Mouse (Mus musculus) right cerebral cortex, postnatal 10 days (tissue): Measurements from ENCODE around the gene Rpgrip1l.

Experiments used
- DNase-seq, 2 experiments: peaks; one replicate each; pipeline ENCODE4 v3.0.0; 2021; ENCODE audit warnings: low spot score in 2 of 2

Gene Rpgrip1l

DNA sequence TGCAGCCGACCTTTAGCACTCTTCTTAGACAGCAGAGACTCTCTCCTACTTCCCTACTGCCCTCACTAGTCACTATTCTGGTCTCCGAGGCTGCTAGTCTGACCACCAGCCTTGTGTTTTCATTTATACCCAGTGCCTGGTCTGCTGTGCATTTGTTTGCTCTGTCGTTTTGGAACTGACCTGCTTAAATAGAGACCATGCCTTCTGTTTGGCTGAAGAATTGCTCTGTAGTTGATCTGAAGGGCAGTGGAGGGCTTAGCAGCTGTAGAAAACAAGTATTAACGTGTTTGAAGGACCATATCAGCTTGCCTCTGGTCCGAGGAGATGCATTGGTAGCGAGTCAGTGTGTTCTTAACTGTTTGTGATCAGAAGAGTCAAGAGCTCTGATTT lies 16.4 kb upstream of the Rpgrip1l start:
- no peak for DNase-seq

DNA sequence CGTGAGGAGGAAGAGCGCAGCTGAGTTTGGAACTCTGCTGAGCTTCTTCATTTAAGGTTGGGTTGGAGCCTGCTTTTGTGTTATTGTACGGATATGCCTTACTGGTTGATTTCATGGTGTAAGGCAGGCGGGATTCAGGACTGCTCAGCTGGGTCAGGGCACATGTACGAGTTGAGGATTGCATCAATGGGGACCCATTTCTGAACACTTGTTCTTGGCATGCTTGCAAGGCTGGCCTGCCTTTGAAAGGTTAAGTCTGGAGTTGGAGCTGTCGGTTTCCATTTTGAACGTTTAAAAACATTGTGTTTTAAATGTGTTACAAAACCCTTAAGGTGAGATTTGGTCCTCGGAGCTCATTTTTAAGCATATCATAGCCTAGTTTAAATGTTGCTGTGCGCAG lies 16.0 kb upstream of the Rpgrip1l start:
- DNase-seq: no peak

DNA sequence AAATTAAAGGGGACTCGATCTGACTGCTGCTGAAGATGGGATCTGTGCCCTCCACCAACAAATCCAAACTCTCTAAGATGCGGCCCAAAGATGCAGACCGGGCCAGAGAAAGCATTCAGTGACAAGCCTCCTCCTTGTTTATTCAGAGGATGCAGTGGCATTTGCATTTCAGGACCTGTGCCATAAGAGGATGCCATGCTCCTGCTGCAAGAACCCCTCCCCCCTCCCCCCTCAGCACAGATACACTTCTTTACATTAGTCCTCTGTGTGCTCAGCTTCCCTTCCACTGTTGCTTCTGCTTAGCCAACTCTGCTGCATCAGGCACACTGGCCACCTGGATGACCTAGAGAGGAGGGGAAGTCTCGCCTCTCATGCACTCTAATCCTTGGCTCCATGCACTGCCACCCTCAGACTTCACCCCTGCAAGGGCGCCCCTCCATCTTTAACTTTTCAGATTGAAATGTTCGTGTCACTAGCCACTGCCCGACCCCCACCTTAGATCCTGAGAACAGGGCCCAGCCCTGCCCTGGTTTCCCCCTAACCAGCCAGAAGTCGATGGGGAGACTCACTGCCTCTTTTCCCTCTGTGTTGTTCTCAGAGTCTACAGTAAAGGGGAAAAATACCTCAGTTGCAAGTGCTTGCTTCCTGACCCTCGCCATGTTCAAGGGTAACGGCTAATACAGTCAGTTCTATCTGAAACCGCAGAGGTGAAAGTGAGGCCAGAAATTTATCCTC lies 14.6 kb upstream of the Rpgrip1l start:
- DNase-seq: no peak

DNA sequence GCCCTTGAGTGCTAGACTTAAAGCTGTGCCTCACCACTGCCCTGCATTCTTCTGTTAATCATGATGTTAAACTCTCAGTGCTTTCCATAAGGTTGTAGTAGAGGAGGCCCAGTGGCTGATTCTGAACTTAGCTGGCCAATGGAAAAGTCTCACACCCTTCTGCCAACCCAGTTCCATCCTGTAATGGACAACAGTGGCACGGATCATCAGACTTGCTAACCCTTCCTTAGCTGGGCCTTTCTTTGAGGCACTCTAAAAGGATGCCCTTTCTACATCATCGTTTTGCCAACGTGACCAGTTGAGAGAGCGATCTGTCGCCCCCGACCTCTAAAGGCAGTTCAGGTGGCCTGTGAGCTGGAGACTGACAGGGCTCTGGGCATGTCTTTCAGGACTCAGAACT lies 13.9 kb upstream of the Rpgrip1l start:
- no peak for DNase-seq

DNA sequence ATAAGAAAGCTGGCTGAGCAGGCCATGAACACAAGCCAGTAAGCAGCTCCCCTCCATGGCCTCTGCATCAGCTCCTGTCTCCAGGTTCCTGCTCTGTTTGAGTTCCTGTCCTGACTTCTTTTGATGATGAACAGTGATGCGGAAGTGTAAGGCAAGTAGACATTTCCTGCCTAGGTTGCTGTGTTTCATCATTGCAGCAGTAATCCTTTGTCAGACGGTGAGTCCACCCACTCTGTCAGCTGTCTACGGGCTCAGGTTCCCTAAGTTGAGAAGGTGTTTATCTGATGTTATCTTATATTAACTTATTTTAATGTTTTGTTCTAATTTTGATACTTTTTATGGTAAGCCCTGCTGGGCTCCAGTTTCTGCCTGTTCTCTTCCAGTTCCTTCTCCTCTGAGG lies 13.0 kb upstream of the Rpgrip1l start:
- DNase-seq: no peak

DNA sequence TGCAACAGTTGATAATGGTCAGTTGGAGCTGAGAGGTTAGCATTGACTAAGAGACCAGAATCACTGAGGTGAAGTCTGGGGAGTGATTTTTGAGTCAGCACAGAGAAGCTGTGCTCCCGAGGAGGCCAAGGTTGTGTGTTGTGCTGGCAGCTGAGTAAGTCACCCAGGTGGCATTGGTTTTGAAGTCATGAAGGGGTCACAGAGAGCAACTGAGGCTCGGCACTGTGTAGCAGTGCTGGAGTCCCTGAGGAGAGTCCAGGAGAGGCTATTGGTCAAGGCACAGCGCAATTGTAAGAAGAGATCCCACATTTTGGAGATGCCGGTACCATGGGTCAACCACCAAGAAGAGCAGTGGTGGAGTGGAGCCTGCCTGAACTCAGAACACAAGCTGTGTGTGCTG lies 11.9 kb upstream of the Rpgrip1l start:
- no peak for DNase-seq

DNA sequence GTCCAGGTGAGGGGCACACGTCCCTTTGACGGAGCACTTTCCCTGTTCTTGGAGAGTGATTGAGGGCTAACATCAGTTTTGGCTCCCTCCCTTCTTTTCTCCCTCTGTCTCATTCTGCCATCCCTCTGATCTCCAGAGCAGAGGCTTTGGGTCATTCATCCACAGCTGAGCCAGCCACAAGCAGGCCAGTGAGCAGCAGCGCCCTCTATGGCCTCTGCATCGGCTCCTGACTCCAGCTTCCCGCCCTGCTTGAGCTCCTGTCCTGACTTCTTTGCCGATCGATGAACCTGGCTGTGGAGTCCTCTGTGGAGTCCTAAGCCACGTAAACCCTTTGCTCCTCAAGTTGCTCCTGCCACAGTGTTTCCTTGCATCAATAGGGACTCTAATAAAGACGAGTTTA lies 11.2 kb upstream of the Rpgrip1l start:
- peak in 1 of 2 experiments; percentile 24 for DNase-seq

DNA sequence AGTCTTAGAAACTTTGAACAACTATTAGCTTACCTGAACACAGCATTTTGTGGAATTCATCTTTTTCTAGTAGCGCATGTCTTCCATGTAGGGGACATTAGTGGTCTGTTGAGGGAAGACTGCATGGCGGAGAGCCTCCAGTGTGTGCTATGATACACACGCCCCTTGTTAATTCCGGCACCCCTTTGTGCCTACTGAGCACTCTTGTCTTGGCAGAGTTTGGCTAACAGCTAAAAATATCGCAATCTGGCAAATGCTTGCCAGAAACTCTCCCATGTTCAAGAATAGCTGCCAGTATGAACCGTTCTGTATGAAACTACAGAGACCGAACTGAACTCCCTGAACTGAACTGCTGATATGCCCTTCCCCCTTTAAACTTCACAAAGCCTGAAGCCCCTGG lies 10.4 kb upstream of the Rpgrip1l start:
- peak in 1 of 2 experiments; percentile 31 for DNase-seq

DNA sequence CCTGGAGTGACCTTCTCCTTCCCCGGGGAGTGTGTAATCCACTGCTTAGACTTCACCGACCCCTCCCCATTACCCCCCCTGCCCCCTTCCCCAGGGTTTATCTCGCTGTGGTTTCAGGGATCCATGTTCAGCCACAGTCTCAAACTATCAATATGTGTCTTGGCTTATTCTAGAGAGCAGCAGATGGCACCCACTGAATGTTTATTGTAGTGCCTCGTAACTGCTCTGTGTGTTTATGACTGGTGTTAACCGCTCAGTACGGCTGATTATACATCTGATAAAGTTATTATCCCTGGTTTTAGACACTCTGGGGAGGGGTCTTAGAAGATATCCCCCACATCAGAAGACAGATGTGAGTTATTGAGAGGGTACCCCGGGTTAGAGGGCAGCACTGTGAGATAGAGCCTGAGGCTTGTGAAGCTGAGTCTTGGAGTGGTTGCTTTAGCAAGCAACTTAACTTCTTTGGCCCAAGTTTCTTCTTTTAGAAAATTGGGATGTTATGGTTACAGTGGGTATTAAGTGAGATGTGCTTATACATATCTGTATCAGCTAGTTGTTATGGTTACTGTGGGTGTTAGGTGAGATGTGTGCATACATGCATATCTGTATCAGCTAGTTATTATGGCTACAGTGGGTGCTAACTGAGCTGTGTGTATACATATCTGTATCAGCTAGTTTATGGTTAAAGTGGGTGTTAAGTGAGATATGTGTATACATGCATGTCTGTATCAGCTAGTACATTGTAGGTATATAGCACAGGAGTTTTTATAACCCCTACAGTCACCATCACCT lies 6.1 kb upstream of the Rpgrip1l start:
- peak in 1 of 2 experiments; percentile 23 for DNase-seq

DNA sequence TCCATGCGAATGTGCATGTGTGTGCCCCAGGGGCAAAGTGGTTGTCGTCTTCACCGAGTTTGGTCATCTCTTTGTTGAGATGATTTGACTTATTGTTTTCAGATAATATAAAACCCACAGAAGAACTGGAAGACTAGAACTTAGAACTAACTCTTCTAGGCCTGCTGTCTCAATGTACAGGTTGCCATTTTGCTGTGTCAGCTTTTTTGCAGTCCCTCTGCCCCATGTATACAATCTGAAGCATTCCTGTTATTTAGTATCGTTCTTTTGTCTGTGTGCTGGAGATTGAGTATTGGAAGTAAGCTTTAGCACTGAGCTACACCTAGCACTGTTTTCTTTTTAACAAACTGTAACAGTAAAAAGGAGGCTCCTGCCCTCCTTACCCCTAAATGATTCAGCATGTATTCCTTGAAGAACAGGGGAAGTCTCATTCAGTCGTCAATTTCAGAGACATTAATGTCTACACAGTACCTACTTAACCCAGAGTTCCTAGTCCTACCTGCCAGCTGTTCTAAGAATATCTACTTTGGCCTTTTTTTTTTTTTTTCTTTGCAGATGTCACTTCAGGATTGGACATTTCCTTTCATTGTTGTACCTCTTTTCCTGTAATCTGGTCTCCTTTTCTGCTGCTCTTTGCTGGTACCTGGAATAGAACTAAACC lies 4.6 kb upstream of the Rpgrip1l start:
- DNase-seq: no peak

DNA sequence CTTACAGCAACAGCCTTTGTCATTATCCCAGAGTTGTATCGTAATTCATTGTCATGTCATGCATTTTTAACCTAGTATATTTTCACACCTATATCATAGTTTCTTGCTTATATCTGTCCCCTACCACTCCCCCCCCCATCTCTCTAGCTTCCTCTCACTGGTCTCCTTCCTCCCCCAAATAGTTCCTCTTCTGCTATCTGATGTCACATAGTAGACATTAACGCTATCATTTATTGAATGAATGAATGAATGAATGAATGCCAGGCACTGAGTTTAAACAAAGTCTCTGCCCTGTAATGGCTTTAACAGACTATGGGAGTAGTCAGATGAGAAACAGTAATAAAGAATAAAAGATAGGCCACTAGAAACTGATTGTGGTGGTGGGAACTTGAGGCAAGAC lies 720 bp downstream of the Rpgrip1l start:
- no peak for DNase-seq

DNA sequence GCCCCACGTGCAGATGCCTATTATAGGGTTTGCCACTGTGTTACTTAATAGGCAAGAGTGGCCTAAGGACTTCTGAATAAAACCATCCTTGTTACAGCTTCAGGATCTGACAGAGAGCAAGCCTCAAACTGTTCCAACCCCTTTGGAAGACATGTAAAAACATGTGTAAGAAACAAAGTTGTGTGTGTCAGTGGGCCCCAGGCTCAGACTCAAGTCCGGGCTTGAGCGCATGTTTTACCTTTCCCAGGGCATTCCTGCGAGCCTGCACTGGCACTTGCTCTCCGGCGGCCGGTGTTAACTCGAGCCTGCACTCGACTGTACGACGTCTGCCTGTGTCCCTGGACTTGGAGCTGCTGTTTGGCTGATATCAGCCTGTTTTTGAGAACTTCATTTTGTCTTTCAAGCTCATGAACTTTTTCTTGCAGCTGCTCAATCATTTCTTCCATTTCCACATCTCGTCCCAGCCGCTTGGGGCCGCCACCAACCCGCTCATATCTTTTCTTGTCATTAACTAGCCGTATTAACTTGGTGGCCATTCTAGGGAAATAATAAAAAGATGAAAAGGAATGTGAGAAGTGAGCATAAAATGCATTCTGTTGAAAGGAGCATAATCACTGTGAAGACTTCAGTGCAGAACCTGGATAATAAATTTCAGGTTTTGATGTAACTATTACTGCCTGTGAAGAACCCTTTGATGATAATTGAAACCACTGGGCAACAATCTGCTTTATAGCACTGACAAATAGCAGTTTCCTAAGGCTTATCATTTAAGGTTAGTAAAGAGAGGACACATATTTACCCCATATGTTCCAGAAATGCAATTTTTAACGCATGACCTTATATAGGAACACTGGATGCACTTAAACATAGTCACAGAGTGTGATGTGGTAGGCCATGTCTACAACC lies 8.3 kb downstream of the Rpgrip1l start:
- DNase-seq: no peak

DNA sequence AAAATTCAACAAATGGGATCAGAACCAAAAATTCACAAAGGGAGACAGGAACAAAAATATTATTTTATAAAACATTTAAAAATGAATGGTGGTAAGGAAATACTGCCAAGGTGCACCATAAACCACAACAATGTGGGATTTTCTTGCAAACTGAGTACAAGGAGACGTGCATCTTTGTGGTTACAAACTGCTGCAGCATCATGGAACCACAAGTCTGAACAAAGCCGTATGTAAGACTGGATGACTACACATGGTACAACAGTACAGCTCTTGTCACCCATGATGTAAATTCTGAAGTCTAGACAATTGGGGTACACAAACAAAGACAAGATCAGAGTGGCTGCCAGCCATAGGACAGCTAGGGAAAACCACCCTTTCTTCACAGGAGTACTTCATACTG lies 14.4 kb downstream of the Rpgrip1l start:
- DNase-seq: no peak

DNA sequence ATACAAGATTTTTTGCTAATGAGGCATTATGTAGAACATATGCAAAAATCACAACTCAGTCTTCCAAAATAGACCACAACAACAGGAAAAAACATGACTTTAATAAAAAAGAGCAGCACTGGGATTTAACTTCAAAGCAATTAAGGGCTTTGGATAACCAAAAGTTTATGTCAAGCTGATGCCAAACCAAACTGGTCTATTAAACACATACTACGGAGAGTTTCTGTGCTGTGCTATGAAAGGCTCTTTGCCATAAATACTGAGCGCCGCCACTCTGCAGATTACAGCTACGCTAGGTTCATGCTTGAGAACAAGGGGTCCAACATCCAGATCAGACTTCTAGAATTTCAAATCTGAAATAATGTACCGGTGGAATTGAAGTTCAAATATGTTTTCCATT lies 17.3 kb downstream of the Rpgrip1l start:
- no peak for DNase-seq

DNA sequence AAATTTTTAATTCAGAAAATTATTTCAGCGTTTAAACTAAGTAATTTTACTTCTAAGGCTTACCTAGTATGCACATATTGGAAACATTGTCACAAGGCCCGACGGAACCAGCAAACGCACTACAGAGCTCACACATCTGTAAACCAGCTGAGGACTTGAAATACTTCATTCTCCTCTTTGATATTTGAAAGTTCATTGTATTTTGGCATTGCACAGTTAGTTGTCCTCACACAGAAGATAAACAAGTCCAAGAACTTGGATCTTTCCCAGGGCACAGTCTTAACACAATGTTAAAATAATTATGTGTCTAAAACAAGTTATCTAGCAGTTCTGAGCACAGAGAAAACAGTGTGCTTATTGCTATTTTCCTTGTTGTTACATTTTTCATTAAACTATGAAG lies 22.5 kb downstream of the Rpgrip1l start:
- no peak for DNase-seq

DNA sequence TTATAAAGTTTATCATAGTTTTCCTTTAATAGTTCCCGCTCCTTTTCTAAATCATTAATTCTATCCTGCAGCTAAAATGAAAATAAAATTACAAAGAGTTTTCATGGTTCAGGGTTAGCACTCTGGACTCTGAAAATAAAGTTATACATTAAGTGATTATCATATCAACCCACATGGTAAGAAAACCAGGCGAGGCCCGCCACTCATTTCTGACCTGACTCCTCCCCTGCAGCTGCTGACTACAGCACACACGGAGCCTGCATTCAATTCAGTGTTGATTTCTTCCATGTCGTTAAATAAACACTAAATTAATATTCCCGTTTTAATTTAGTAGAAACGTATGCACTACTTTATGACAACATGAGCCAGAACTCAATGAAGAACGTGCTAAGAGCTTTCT lies 26.8 kb downstream of the Rpgrip1l start:
- DNase-seq: no peak

DNA sequence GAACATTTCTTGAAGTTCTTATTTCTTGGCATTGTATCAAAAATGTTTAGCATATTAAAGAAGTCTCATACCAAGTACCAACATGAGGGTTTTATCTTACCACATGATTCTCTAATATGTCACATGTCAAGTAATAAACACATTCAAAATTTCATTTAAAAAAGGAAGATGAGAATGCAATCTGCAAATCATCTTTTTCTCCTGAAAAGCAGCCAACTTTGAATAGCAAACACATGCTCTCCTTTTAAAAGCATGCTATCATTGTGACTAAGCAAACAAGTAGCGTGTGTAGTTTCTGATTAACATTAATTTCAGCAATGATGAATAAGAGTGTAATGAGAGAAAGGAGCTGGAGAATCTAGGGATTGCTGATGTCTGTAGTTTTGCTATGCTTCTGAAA lies 29.2 kb downstream of the Rpgrip1l start:
- no peak for DNase-seq

DNA sequence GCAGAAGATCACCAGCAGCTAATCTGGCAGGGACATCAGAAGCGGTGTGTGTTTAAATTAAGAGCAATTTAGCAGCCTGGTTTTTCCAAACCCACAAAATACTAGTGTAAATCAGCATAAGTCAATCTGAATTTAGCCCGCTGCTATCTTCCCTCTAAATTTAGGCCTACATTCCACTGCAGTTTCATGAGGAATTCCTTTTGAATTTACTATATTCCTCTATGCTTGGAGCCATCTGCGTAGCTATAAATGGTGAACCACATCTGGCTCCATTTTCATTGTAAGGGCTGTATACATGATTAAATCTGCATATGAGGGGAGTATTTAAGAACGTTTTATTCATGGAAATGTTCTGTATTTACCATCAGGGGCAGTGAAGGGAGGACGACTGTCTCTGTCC lies 30.4 kb downstream of the Rpgrip1l start:
- DNase-seq: no peak

DNA sequence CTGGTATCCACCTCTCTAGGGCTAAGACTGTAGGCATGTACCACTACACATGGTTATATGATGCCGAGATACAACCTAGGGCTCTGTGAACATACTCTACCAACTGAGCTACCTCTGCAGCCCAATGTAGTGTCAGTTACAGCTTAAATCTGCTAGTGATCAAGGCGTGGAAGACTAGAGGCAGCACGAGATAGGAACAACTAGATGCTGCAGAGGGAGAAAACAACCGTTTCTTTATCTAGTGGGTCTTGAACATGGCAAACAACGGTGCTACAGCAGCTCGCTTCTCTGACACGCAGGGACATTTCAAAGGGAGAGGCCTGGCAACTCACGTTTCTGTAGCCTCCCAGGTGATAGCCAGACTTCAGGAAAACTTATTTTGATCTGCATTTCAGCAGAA lies 31.5 kb downstream of the Rpgrip1l start:
- DNase-seq: no peak

DNA sequence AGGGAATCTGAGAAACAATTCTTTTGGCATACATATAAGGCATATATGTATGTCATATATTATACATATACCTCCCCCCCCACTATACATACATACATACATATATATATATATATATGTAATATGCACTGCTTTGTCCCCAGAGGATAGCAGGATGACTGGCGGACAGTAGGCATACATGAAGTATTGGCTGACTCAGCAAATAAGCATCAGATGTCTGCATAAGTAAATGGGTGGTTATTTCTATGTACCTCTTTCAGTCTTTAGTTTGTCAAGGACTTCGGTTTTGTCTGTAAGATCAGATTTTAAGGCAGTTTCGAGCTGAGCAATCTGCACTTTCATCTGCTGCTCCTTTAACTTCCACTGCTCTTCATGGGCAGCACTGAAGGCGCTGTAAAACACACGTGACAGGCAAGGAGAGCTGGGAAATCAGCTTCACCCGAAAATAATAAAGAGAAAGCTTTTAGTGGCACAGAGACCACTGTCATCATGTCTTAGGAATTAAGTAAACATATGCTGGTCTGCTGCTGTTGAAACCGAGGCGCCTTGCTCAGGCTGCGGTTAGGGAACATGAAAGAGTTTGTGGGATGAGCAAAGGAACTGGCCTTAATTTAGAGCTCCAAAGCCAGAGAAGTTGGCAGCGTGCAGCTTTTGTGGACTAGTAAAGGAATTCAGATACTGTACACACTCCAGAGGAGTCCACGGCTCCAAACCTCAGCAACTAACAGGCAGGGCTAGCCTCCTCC lies 32.4 kb downstream of the Rpgrip1l start:
- DNase-seq: no peak

DNA sequence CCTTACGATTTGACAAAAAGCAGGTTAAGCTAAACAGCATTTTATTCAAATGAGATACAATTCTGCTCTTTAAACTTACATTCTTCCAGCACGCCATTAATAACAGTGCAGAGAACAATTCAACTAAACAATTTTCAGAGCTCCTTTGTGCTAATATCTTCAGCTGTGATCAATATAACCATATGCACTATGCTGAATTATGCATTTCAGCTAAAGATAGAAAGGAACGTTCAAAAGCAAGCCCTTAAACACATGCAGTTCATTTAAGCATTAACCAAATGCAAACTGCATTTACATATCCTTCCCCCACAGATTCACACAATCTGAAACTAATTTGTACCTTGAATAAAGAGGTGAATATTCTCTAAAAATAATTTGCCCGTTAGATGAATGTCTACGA lies 35.0 kb downstream of the Rpgrip1l start:
- no peak for DNase-seq
